Mouse (Mus musculus) stomach, postnatal 0 days (tissue): ENCODE measurements around the gene Shisal1.

ENCODE experiments used
- CTCF ChIP-seq: IDR thresholded peaks from 2 replicates; pipeline ENCODE4 v1.5.1; 2016; ENCODE audit warnings: antibody characterized with exemption, low read depth, mild to moderate bottlenecking, moderate library complexity
- EP300 ChIP-seq: optimal IDR thresholded peaks from 2 replicates; pipeline ENCODE3; 2016; ENCODE audit warnings: antibody characterized with exemption

DNA sequence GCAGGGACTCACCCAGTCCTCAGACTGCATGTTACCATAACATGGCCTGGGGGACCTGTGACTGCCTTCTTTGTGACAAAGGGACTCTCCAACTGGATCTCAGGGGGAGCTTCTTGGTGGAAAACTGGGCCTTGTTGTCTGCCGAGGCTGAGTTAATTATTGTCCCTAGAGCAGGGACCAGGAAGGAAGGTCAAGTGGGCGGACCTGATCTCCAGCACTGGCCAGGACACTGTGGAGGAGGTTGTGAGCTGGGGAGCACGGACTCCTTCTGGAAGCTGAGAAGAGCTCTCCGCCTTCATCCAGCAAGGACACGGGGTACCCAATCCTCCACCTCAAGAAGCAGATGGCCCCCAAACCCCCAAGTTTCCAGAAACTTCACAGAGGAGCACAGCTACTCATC is 36.7 kb upstream of the Shisal1 start:
- TF ChIP-seq CTCF = no peak
- TF ChIP-seq EP300 = no peak
